Mouse (Mus musculus): ENCODE measurements around the gene Pyy. TPM values are rescaled to one million over a fixed set of nuclear protein-coding genes. Genes with fewer than 3 reads are reported as not detected.

Pyy gene
- polyA plus RNA-seq, 1 experiment from 2014 or later: not detected

Other genes with a start within 250 kb of the Pyy start
- 15.2 and 15.5 TPM in 2 replicates for gene Meox1, start 213.5 kb downstream of the Pyy start, polyA plus RNA-seq (2015; fragmentation: Nextera tagmentation; extraction: Ambion mirVana)
- gene Sost, start 140.8 kb downstream of the Pyy start, polyA plus RNA-seq (2015; fragmentation: Nextera tagmentation; extraction: Ambion mirVana): 0.76 and 0.80 TPM in 2 replicates
- not detected in 2 replicates for gene Cfap97d1, start 123.6 kb downstream of the Pyy start, polyA plus RNA-seq (2015; fragmentation: Nextera tagmentation; extraction: Ambion mirVana)
- 39.6 and 39.7 TPM in 2 replicates for gene Dusp3, start 120.8 kb downstream of the Pyy start, polyA plus RNA-seq (2015; fragmentation: Nextera tagmentation; extraction: Ambion mirVana)
- gene Mpp3, start 79.4 kb downstream of the Pyy start, polyA plus RNA-seq (2015; fragmentation: Nextera tagmentation; extraction: Ambion mirVana): 7.2 and 9.0 TPM in 2 replicates
- 1.3 and 1.8 TPM in 2 replicates for gene Cd300lg, start 66.3 kb downstream of the Pyy start, polyA plus RNA-seq (2015; fragmentation: Nextera tagmentation; extraction: Ambion mirVana)
- gene Mpp2, start 19.3 kb downstream of the Pyy start, polyA plus RNA-seq (2015; fragmentation: Nextera tagmentation; extraction: Ambion mirVana): 14.4 and 16.4 TPM in 2 replicates
- not detected in 2 replicates for gene Ppy, start 6.5 kb downstream of the Pyy start, polyA plus RNA-seq (2015; fragmentation: Nextera tagmentation; extraction: Ambion mirVana)
- gene Nags, start 37.7 kb upstream of the Pyy start, polyA plus RNA-seq (2015; fragmentation: Nextera tagmentation; extraction: Ambion mirVana): 0.10 and 0.17 TPM in 2 replicates
- 42.7 and 43.1 TPM in 2 replicates for gene Tmem101, start 48.6 kb upstream of the Pyy start, polyA plus RNA-seq (2015; fragmentation: Nextera tagmentation; extraction: Ambion mirVana)
- 90.2 and 108 TPM in 2 replicates for gene Lsm12, start 77.5 kb upstream of the Pyy start, polyA plus RNA-seq (2015; fragmentation: Nextera tagmentation; extraction: Ambion mirVana)
- gene G6pc3, start 81.8 kb upstream of the Pyy start, polyA plus RNA-seq (2015; fragmentation: Nextera tagmentation; extraction: Ambion mirVana): 46.0 and 49.9 TPM in 2 replicates
- 51.5 and 59.8 TPM in 2 replicates for gene Hdac5, start 122.3 kb upstream of the Pyy start, polyA plus RNA-seq (2015; fragmentation: Nextera tagmentation; extraction: Ambion mirVana)
- gene BC030867, start 141.1 kb upstream of the Pyy start, polyA plus RNA-seq (2015; fragmentation: Nextera tagmentation; extraction: Ambion mirVana): 21.2 and 24.6 TPM in 2 replicates
- gene Asb16, start 160.9 kb upstream of the Pyy start, polyA plus RNA-seq (2015; fragmentation: Nextera tagmentation; extraction: Ambion mirVana): not detected in 2 replicates
- 64.4 and 66.7 TPM in 2 replicates for gene Tmub2, start 177.1 kb upstream of the Pyy start, polyA plus RNA-seq (2015; fragmentation: Nextera tagmentation; extraction: Ambion mirVana)
- gene Atxn7l3, start 188.8 kb upstream of the Pyy start, polyA plus RNA-seq (2015; fragmentation: Nextera tagmentation; extraction: Ambion mirVana): 12.4 and 13.3 TPM in 2 replicates
- gene Ubtf, start 211.9 kb upstream of the Pyy start, polyA plus RNA-seq (2015; fragmentation: Nextera tagmentation; extraction: Ambion mirVana): 94.7 and 97.3 TPM in 2 replicates

Data from kidney, embryonic 16.5 days (tissue).